Mouse (Mus musculus): ENCODE results near the gene Ift20. TPM values are rescaled to one million over a fixed set of nuclear protein-coding genes. Genes with fewer than 3 reads are reported as not detected.
"Not testable (repeated sequence)": the region's sequence is repeated elsewhere in the genome, so short reads cannot be mapped to it uniquely, and the experiment has no call there.

The Ift20 gene
- polyA plus RNA-seq, 1 experiment, result 53.9 TPM

DNA sequence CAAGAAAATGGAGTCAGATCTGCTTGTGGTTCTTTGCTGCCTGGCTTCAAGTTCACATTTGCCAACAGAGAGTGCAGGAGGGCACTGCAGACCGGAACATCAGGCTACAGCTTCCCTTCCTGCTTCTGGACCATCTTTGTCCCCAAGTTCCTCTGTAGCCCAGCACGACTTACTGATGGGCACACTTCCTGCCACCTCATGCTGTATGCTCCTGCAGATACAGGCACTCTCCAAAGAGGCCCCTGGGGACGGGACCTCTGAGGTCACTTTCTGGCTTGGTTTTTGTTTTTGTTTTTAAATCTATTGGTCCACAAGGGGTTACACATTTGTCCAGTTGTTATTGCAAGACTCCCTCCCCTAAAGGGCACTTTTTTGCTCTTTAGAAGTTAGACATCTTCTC, 33.6 kb downstream of the Ift20 start:
- Histone ChIP-seq H3K79me2 (ENCODE audit: control insufficient read depth, insufficient read depth) (no peaks in the 10 kb centered on the region), H3K4me2 (ENCODE audit: low read depth) (peak overlapping the region; percentile 65), H3K4me3 (no peak overlapping the region), H3K27me3 (ENCODE audit: control insufficient read depth, insufficient read depth, insufficient read length) (no peaks in the 10 kb centered on the region), H3ac (ENCODE audit: control insufficient read depth, insufficient read length) (no peak overlapping the region), H3K36me3 (ENCODE audit: control insufficient read depth, insufficient read depth) (peaks cover 22% of the 10 kb centered on the region)
- no peak for TF ChIP-seq TCF12 (IDR thresholded peaks at IDR 0.05; ENCODE audit: insufficient read depth, poor library complexity, severe bottlenecking)
- TF ChIP-seq REST (IDR thresholded peaks at IDR 0.05; ENCODE audit: insufficient read depth, insufficient read length), result no peak
- TF ChIP-seq USF1 (IDR thresholded peaks at IDR 0.05; ENCODE audit: low read depth), result no peak
- TF ChIP-seq MYOG (IDR thresholded peaks at IDR 0.05; ENCODE audit: control insufficient read depth in 1 of 3, insufficient read depth in 1 of 3, insufficient read length in 2 of 3, low read depth in 2 of 3), result no peak
- TF ChIP-seq POLR2A (IDR thresholded peaks at IDR 0.05; ENCODE audit: insufficient read length, low read depth), result no peak
- no peak for TF ChIP-seq TCF3 (IDR thresholded peaks at IDR 0.05; ENCODE audit: insufficient read length, low read depth)
- no peak for TF ChIP-seq MAX (IDR thresholded peaks at IDR 0.05; ENCODE audit: low read depth)
- no peak for TF ChIP-seq SRF (IDR thresholded peaks at IDR 0.05; ENCODE audit: control insufficient read depth, insufficient read length, low read depth)

DNA sequence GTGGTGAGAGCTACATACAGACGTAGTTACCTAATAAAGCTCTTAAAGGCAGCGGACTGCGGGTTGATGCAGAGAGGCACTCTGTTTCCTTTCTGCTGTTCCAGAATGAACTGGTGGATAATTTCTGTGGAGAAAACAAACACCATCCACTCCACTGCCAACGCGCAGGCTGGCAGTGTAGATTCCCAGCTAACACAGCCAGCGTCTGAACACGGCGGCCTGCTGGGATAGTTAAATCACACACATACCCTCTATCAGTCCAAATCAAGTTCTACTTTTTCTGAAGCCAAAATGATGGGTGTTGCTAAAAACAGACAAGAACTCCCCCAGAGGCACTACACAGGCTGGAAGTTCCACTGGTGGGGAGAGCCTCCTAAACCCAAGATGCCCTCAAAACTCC, 35.3 kb downstream of the Ift20 start:
- Histone ChIP-seq H3K36me3 (ENCODE audit: control insufficient read depth, insufficient read depth) (peaks cover 26% of the 10 kb centered on the region), H3K4me2 (ENCODE audit: low read depth) (no peak overlapping the region), H3K4me3 (no peak overlapping the region), H3ac (ENCODE audit: control insufficient read depth, insufficient read length) (no peak overlapping the region), H3K79me2 (ENCODE audit: control insufficient read depth, insufficient read depth) (no peaks in the 10 kb centered on the region), H3K27me3 (ENCODE audit: control insufficient read depth, insufficient read depth, insufficient read length) (no peaks in the 10 kb centered on the region)
- no peak for TF ChIP-seq TCF3 (IDR thresholded peaks at IDR 0.05; ENCODE audit: insufficient read length, low read depth)
- no peak for TF ChIP-seq MYOD1 (IDR thresholded peaks at IDR 0.05; ENCODE audit: control insufficient read depth in 1 of 3, insufficient read length in 2 of 3, low read depth in 2 of 3)
- no peak for TF ChIP-seq CEBPB (IDR thresholded peaks at IDR 0.05; ENCODE audit: insufficient read depth, poor library complexity, severe bottlenecking)
- TF ChIP-seq SRF (IDR thresholded peaks at IDR 0.05; ENCODE audit: control insufficient read depth, insufficient read length, low read depth), result no peak
- no peak for TF ChIP-seq MYOG (IDR thresholded peaks at IDR 0.05; ENCODE audit: control insufficient read depth in 1 of 3, insufficient read depth in 1 of 3, insufficient read length in 2 of 3, low read depth in 2 of 3)
- TF ChIP-seq MAX (IDR thresholded peaks at IDR 0.05; ENCODE audit: low read depth), result no peak
- TF ChIP-seq POLR2A (IDR thresholded peaks at IDR 0.05; ENCODE audit: insufficient read length, low read depth), result no peak
- TF ChIP-seq E2F4 (IDR thresholded peaks at IDR 0.05; ENCODE audit: insufficient read depth), result no peak
- TF ChIP-seq POLR2AphosphoS2 (IDR thresholded peaks at IDR 0.05; ENCODE audit: insufficient read length, low read depth), result no peak
- no peak for TF ChIP-seq USF1 (IDR thresholded peaks at IDR 0.05; ENCODE audit: low read depth)
- TF ChIP-seq TCF12 (IDR thresholded peaks at IDR 0.05; ENCODE audit: insufficient read depth, poor library complexity, severe bottlenecking), result no peak
- no peak for TF ChIP-seq REST (IDR thresholded peaks at IDR 0.05; ENCODE audit: insufficient read depth, insufficient read length)

DNA sequence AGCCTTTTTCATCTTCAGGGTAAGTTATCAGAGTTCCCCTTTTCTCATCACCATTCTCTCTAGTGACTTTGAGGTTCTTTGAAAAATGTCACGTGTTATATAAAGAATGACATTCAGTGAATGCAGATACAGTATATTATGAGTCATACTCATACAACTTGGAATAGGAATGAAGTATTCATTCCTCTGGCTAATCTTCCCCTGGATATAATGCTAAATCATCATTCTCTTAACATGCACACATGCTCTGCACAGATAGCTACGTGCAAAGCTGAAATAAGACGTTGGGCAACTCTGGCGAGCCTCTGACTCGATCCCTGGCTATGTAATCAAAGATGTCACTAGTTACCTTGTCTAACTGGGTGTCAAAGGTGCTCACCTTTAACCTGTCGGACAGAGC, 35.7 kb downstream of the Ift20 start:
- Histone ChIP-seq H3K36me3 (ENCODE audit: control insufficient read depth, insufficient read depth) (peaks cover 26% of the 10 kb centered on the region), H3K79me2 (ENCODE audit: control insufficient read depth, insufficient read depth) (no peaks in the 10 kb centered on the region), H3ac (ENCODE audit: control insufficient read depth, insufficient read length) (no peak overlapping the region), H3K4me3 (no peak overlapping the region), H3K27me3 (ENCODE audit: control insufficient read depth, insufficient read depth, insufficient read length) (no peaks in the 10 kb centered on the region), H3K4me2 (ENCODE audit: low read depth) (no peak overlapping the region)
- TF ChIP-seq MYOD1 (IDR thresholded peaks at IDR 0.05; ENCODE audit: control insufficient read depth in 1 of 3, insufficient read length in 2 of 3, low read depth in 2 of 3) (no peak), E2F4 (IDR thresholded peaks at IDR 0.05; ENCODE audit: insufficient read depth) (no peak), TCF3 (IDR thresholded peaks at IDR 0.05; ENCODE audit: insufficient read length, low read depth) (no peak), TCF12 (IDR thresholded peaks at IDR 0.05; ENCODE audit: insufficient read depth, poor library complexity, severe bottlenecking) (no peak), POLR2AphosphoS2 (IDR thresholded peaks at IDR 0.05; ENCODE audit: insufficient read length, low read depth) (no peak), POLR2A (IDR thresholded peaks at IDR 0.05; ENCODE audit: insufficient read length, low read depth) (no peak), MAX (IDR thresholded peaks at IDR 0.05; ENCODE audit: low read depth) (no peak), USF1 (IDR thresholded peaks at IDR 0.05; ENCODE audit: low read depth) (no peak), CEBPB (IDR thresholded peaks at IDR 0.05; ENCODE audit: insufficient read depth, poor library complexity, severe bottlenecking) (no peak), SRF (IDR thresholded peaks at IDR 0.05; ENCODE audit: control insufficient read depth, insufficient read length, low read depth) (no peak), REST (IDR thresholded peaks at IDR 0.05; ENCODE audit: insufficient read depth, insufficient read length) (no peak), MYOG (IDR thresholded peaks at IDR 0.05; ENCODE audit: control insufficient read depth in 1 of 3, insufficient read depth in 1 of 3, insufficient read length in 2 of 3, low read depth in 2 of 3) (no peak)

DNA sequence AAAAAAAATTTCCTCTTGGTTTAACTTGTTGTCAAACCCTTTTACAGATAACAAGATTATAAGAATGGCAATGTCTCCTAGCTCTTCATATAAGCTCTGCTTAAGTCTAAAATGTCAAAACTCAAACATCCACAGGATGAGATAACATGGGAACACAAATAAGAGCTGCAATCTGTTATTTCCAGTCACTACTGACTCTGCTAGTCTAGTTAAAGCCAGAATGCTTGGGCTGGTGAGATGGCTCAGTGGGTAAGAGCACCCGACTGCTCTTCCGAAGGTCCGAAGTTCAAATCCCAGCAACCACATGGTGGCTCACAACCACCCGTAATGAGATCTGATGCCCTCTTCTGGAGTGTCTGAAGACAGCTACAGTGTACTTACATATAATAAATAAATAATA, 37.9 kb downstream of the Ift20 start:
- H3K36me3 ChIP-seq (ENCODE audit: control insufficient read depth, insufficient read depth), result peaks cover 23% of the 10 kb centered on the region

DNA sequence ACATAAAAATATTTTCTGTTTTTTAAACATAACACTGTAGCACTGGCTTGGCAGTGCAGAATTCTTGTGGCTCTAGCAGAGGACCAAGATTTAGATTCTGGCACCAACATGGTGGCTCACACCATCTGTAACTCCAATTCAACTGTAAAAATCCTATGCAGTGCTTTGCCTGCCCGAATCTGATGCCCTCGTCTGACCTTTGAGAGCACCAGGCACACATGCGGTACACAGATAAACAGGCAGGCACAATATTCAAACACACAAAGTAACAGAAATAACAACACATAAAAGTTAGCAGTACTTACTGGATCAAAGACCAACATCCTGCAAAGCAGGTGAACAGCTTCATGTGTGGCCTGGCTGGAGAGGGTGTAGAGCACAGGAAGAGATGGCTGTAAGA, 38.4 kb downstream of the Ift20 start:
- Histone ChIP-seq H3K79me2 (ENCODE audit: control insufficient read depth, insufficient read depth) (no peaks in the 10 kb centered on the region), H3K4me3 (no peak overlapping the region), H3K27me3 (ENCODE audit: control insufficient read depth, insufficient read depth, insufficient read length) (no peaks in the 10 kb centered on the region), H3ac (ENCODE audit: control insufficient read depth, insufficient read length) (no peak overlapping the region), H3K36me3 (ENCODE audit: control insufficient read depth, insufficient read depth) (peaks cover 23% of the 10 kb centered on the region), H3K4me2 (ENCODE audit: low read depth) (no peak overlapping the region)
- TF ChIP-seq POLR2A (IDR thresholded peaks at IDR 0.05; ENCODE audit: insufficient read length, low read depth) (no peak), MYOD1 (IDR thresholded peaks at IDR 0.05; ENCODE audit: control insufficient read depth in 1 of 3, insufficient read length in 2 of 3, low read depth in 2 of 3) (no peak), MYOG (IDR thresholded peaks at IDR 0.05; ENCODE audit: control insufficient read depth in 1 of 3, insufficient read depth in 1 of 3, insufficient read length in 2 of 3, low read depth in 2 of 3) (no peak), TCF3 (IDR thresholded peaks at IDR 0.05; ENCODE audit: insufficient read length, low read depth) (no peak), MAX (IDR thresholded peaks at IDR 0.05; ENCODE audit: low read depth) (no peak), POLR2AphosphoS2 (IDR thresholded peaks at IDR 0.05; ENCODE audit: insufficient read length, low read depth) (no peak), SRF (IDR thresholded peaks at IDR 0.05; ENCODE audit: control insufficient read depth, insufficient read length, low read depth) (no peak), E2F4 (IDR thresholded peaks at IDR 0.05; ENCODE audit: insufficient read depth) (no peak), USF1 (IDR thresholded peaks at IDR 0.05; ENCODE audit: low read depth) (no peak), TCF12 (IDR thresholded peaks at IDR 0.05; ENCODE audit: insufficient read depth, poor library complexity, severe bottlenecking) (no peak), CEBPB (IDR thresholded peaks at IDR 0.05; ENCODE audit: insufficient read depth, poor library complexity, severe bottlenecking) (no peak), REST (IDR thresholded peaks at IDR 0.05; ENCODE audit: insufficient read depth, insufficient read length) (no peak)

More for the DNA sequence above, 37.9 kb downstream of the Ift20 start:
- H3K4me3 ChIP-seq; H3K4me2 ChIP-seq (ENCODE audit: low read depth); H3K79me2 ChIP-seq (ENCODE audit: control insufficient read depth, insufficient read depth); H3ac ChIP-seq (ENCODE audit: control insufficient read depth, insufficient read length); H3K27me3 ChIP-seq (ENCODE audit: control insufficient read depth, insufficient read depth, insufficient read length): not testable (repeated sequence)

Measured in myocyte (in vitro differentiated cells).